Mouse (Mus musculus): Measurements from ENCODE around the gene Slc4a1.
A peak's percentile ranks its signal among the peaks of the same experiment; 100 is the strongest.

The Slc4a1 gene

DNA sequence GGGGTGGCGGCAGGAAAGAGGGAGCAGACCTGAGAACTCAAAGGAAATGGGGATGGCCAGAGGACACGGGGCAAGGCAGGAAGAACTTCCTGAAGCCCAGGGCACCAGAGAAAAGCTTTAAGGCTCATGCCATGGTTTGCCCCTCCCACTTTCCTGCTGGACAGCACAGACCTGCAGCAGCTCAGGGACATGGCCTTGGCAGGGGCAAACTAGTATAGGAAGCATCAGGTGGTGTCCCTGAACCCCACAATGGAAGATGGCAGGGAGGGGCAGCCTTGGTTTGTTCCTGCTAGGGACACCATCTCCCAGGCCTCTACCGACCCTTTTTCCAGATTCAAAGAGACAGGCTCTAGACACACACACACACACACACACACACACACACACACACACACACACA lies 60.6 kb downstream of the Slc4a1 start:
- no peak for DNase-seq (ENCODE audit: low read depth, low spot score)

DNA sequence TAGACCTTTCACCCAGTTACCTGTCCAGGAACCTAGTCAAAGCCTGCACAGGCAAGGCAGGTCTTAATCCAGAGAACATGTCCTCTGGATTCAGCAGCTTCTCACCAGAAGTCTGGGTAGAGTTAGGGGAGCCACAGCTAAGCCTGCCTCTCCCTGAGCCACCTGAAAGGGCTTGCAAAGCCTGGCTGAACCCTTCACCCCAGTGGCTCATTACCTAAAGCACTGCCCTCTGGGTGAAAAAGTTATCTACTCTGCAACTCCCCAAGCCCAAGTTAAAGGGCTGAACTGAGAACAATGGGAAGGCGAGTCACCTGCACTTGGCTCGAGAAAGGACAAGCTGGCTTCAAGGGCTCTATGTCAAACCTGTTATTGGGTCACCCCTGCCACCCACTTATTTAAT lies 61.9 kb downstream of the Slc4a1 start:
- no peak for DNase-seq (ENCODE audit: low read depth, low spot score)

DNA sequence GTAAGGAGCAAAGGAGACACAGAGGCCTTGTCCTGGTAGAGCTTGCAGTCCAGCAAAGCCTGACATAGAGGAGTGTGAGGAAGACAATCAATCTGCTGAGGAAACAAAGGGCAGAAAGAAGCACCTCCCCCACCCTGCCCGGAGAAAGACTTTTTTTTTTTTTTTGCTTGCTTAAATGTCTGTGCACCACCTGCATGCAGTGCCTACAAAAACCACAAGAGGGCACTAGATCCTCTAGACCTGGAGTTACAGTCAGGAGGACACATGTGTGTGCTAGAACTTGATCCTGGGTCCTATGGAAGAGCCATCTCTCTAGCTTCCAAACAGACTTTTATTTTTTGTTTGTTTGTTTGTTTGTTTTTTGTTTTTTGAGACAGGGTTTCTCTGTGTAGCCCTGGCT lies 66.2 kb downstream of the Slc4a1 start:
- peak; percentile 65 for DNase-seq (ENCODE audit: low read depth, low spot score)

Measured in embryo, embryonic 11.5 days (tissue).